Mouse (Mus musculus) gastrocnemius, adult 18-20 months (tissue): ENCODE measurements around the gene Crygs. TPM values are rescaled to one million over a fixed set of nuclear protein-coding genes. Genes with fewer than 3 reads are reported as not detected.
"Not testable (repeated sequence)": the region's sequence is repeated elsewhere in the genome, so short reads cannot be mapped to it uniquely, and the experiment has no call there.

ENCODE experiments used
- DNase-seq: peaks from one replicate; pipeline ENCODE4 v3.0.0; 2021; ENCODE audit warnings: low spot score
- total RNA-seq, 2 experiments: library from RNA; stranded (reverse); gene quantifications; 2 replicates each; pipeline ENCODE4 v1.2.3; 2021

The Crygs gene
- total RNA-seq, 2 experiments from 2014 or later: not detected

- DNase-seq: no peak
These were observed 21.4 kb downstream of the Crygs start for GRCm38 (mm10) chr16:22789908-22790367.

- no peak for DNase-seq
These were observed 28.7 kb downstream of the Crygs start for GRCm38 (mm10) chr16:22782686-22783085.

GRCm38 (mm10) chr16:22779228-22779835 lies 32.0 kb downstream of the Crygs start:
- no peak for DNase-seq

- DNase-seq: not testable (repeated sequence)
These were observed 33.1 kb downstream of the Crygs start for GRCm38 (mm10) chr16:22778296-22778695.

GRCm38 (mm10) chr16:22775471-22775985 lies 35.8 kb downstream of the Crygs start:
- no peak for DNase-seq

GRCm38 (mm10) chr16:22768661-22769060 lies 42.7 kb downstream of the Crygs start:
- no peak for DNase-seq

GRCm38 (mm10) chr16:22767405-22767804 lies 44.0 kb downstream of the Crygs start:
- DNase-seq: no peak

GRCm38 (mm10) chr16:22766738-22767211 lies 44.6 kb downstream of the Crygs start:
- peak; percentile 23 for DNase-seq

- no peak for DNase-seq
These were observed 45.8 kb downstream of the Crygs start for GRCm38 (mm10) chr16:22765531-22765930.

Other genes starting within 250 kb of the Crygs start
- gene Dgkg, start 154.4 kb downstream of the Crygs start, total RNA-seq: under 1 TPM; 0.43 to 0.55 TPM
- gene Tbccd1, start 46.1 kb upstream of the Crygs start, total RNA-seq: 1 to 10 TPM; 7.2 to 7.9 TPM
- gene Dnajb11, start 46.3 kb upstream of the Crygs start, total RNA-seq: 10 to 100 TPM; 36.7 to 37.4 TPM
- 1 to 10 TPM in 1 of 2 experiments, not detected in 1; 1.8 TPM for gene Ahsg, start 79.7 kb upstream of the Crygs start, total RNA-seq
- under 1 TPM in 1 of 2 experiments, not detected in 1; 0.45 TPM for gene Fetub, start 106.8 kb upstream of the Crygs start, total RNA-seq
- under 1 TPM in 1 of 2 experiments, not detected in 1; 0.21 TPM for gene Hrg, start 139.5 kb upstream of the Crygs start, total RNA-seq
- under 1 TPM in 1 of 2 experiments, not detected in 1; 0.25 TPM for gene Kng2, start 217.9 kb upstream of the Crygs start, total RNA-seq
- gene Kng1, start 246.3 kb upstream of the Crygs start, total RNA-seq: under 1 TPM in 1 of 2 experiments, not detected in 1; 0.74 TPM